Mouse (Mus musculus) heart, postnatal 0 days (tissue): ENCODE results near the gene 1700012B07Rik. TPM values are rescaled to one million over a fixed set of nuclear protein-coding genes. Genes with fewer than 3 reads are reported as not detected.

ENCODE experiments used
- ATAC-seq: fragments of 200-750 bp; cut with Nextera tagmentation; 2 replicates; pipeline ENCODE4 v1.8.0; 2017; ENCODE audit warnings: low read depth, moderate number of reproducible peaks, moderate library complexity; ENCODE audit not compliant: insufficient read depth
- DNase-seq: peaks from one replicate; pipeline ENCODE4 v3.0.0-alpha.2; 2016; ENCODE audit warnings: low spot score
- H3K27ac ChIP-seq: fragments of 300-500 bp; sonication (generic); 2 replicates; pipeline ENCODE4 v1.5.1; 2014; ENCODE audit warnings: low read depth, mild to moderate bottlenecking
- H3K27me3 ChIP-seq: fragments of 300-500 bp; sonication (generic); 2 replicates; pipeline ENCODE4 v1.6.1; 2014; ENCODE audit warnings: low read length, mixed read lengths; ENCODE audit not compliant: control insufficient read depth, insufficient read depth
- H3K36me3 ChIP-seq: fragments of 300-500 bp; sonication (generic); replicated peaks from 2 replicates; pipeline ENCODE4 v1.6.1; 2014; ENCODE audit warnings: low read length, mixed read lengths; ENCODE audit not compliant: control insufficient read depth, insufficient read depth
- H3K4me1 ChIP-seq: fragments of 300-500 bp; sonication (generic); 2 replicates; pipeline ENCODE4 v1.6.1; 2014; ENCODE audit warnings: antibody characterized with exemption; ENCODE audit not compliant: control insufficient read depth, insufficient read depth
- H3K4me2 ChIP-seq: fragments of 300-500 bp; sonication (generic); 2 replicates; pipeline ENCODE4 v1.6.1; 2014; ENCODE audit warnings: low read depth, mild to moderate bottlenecking, low read length, moderate library complexity
- H3K4me3 ChIP-seq: fragments of 300-500 bp; sonication (generic); 2 replicates; pipeline ENCODE4 v1.5.1; 2014; ENCODE audit warnings: low read depth, low read length
- H3K9ac ChIP-seq: fragments of 300-500 bp; sonication (generic); replicated peaks from 2 replicates; pipeline ENCODE4 v1.6.1; 2014; ENCODE audit warnings: low read depth, low read length, mixed read lengths
- H3K9me3 ChIP-seq: fragments of 300-500 bp; sonication (generic); replicated peaks from 2 replicates; pipeline ENCODE4 v1.6.1; 2016; ENCODE audit warnings: low read length; ENCODE audit not compliant: control insufficient read depth
- CTCF ChIP-seq: IDR thresholded peaks from 2 replicates; pipeline ENCODE4 v1.5.1; 2016; ENCODE audit warnings: antibody characterized with exemption, control low read depth, low read depth
- EP300 ChIP-seq: IDR thresholded peaks from 2 replicates; pipeline ENCODE4 v1.6.1; 2016; ENCODE audit warnings: antibody characterized with exemption, low read depth
- WGBS: fragments of 180-500 bp; shearing (Covaris S2); extraction: QIAGEN DNeasy Blood & Tissue Kit; methylation state at CpG from one replicate; pipeline ENCODE4 v1.1.7; 2014; 5-methylcytosine and 5-hydroxymethylcytosine counted together
- polyA plus RNA-seq: library from polyadenylated mRNA; unstranded; fragments of >200 nt; fragmentation: Nextera tagmentation; extraction: Ambion mirVana; gene quantifications from 2 replicates; pipeline ENCODE4 v1.2.1, GENCODE M21; 2015
- total RNA-seq: library from RNA; depleted of rRNA; stranded (reverse); fragments of >200 nt; gene quantifications from 2 replicates; pipeline ENCODE4 v1.2.3, GENCODE M21; 2014; ENCODE audit warnings: low replicate concordance

1700012B07Rik gene
- total and polyA plus RNA-seq, 2 experiments from 2014 or later = not detected

- 57% methylated on average over 3 of the region's 3 CpGs for WGBS
- Histone ChIP-seq H3K27me3 (no peaks in the 10 kb centered on the region), H3K4me1 (no peaks in the 10 kb centered on the region), H3K9me3 (no peaks in the 10 kb centered on the region), H3K36me3 (no peaks in the 10 kb centered on the region), H3K27ac (no peak overlapping the region), H3K4me3 (no peak overlapping the region), H3K9ac (no peak overlapping the region), H3K4me2 (no peak overlapping the region)
- TF ChIP-seq EP300 (no peak), CTCF (no peak)
- DNase-seq (peak; percentile 16), ATAC-seq (no peak)
Observed at GRCm38 (mm10) chr11:109817405-109817804, 10.4 kb downstream of the 1700012B07Rik start.

- Histone ChIP-seq H3K4me1 (no peaks in the 10 kb centered on the region), H3K9ac (no peak overlapping the region), H3K27me3 (no peaks in the 10 kb centered on the region), H3K27ac (no peak overlapping the region), H3K4me2 (no peak overlapping the region), H3K9me3 (no peaks in the 10 kb centered on the region), H3K4me3 (no peak overlapping the region), H3K36me3 (no peaks in the 10 kb centered on the region)
- DNase-seq = no peak
- 60% methylated on average over 1 of the region's 1 CpGs for WGBS
- no peak for ATAC-seq
- TF ChIP-seq EP300 (no peak), CTCF (no peak)
Observed at GRCm38 (mm10) chr11:109816911-109817310, 10.9 kb downstream of the 1700012B07Rik start.

GRCm38 (mm10) chr11:109811721-109812120 lies 16.1 kb downstream of the 1700012B07Rik start:
- no peak overlapping the region for H3K4me3 ChIP-seq
- no peak overlapping the region for H3K27ac ChIP-seq
- H3K4me1 ChIP-seq = no peaks in the 10 kb centered on the region
- no peaks in the 10 kb centered on the region for H3K27me3 ChIP-seq
- DNase-seq (no peak), ATAC-seq (no peak)
- H3K9me3 ChIP-seq = 0 out of 2 replicates have a peak, but pooled peaks cover 4% of the 10 kb centered on the region
- no peaks in the 10 kb centered on the region for H3K36me3 ChIP-seq
- no peak overlapping the region for H3K9ac ChIP-seq
- 29% methylated on average over 2 of the region's 2 CpGs for WGBS
- no peak overlapping the region for H3K4me2 ChIP-seq
- TF ChIP-seq EP300 (no peak), CTCF (no peak)

GRCm38 (mm10) chr11:109809175-109809855 lies 18.5 kb downstream of the 1700012B07Rik start:
- H3K4me3 ChIP-seq = no peak overlapping the region
- H3K36me3 ChIP-seq = no peaks in the 10 kb centered on the region
- no peak for ATAC-seq
- WGBS = 57% methylated on average over 4 of the region's 4 CpGs
- H3K27me3 ChIP-seq = no peaks in the 10 kb centered on the region
- H3K27ac ChIP-seq = no peak overlapping the region
- no peak overlapping the region for H3K4me2 ChIP-seq
- no peaks in the 10 kb centered on the region for H3K4me1 ChIP-seq
- no peak for DNase-seq
- 0 out of 2 replicates have a peak, but pooled peaks cover 4% of the 10 kb centered on the region for H3K9me3 ChIP-seq
- H3K9ac ChIP-seq = no peak overlapping the region
- TF ChIP-seq EP300 (no peak), CTCF (no peak)

- no peaks in the 10 kb centered on the region for H3K27me3 ChIP-seq
- H3K4me3 ChIP-seq = no peak overlapping the region
- ATAC-seq = no peak
- WGBS = 58% methylated on average over 1 of the region's 1 CpGs
- no peak for DNase-seq
- TF ChIP-seq CTCF (no peak), EP300 (no peak)
- H3K27ac ChIP-seq = no peak overlapping the region
- no peaks in the 10 kb centered on the region for H3K36me3 ChIP-seq
- no peaks in the 10 kb centered on the region for H3K9me3 ChIP-seq
- H3K9ac ChIP-seq = no peak overlapping the region
- no peak overlapping the region for H3K4me2 ChIP-seq
- no peaks in the 10 kb centered on the region for H3K4me1 ChIP-seq
Observed at GRCm38 (mm10) chr11:109801515-109801914, 26.3 kb downstream of the 1700012B07Rik start.

- no peak overlapping the region for H3K4me2 ChIP-seq
- H3K4me3 ChIP-seq = no peak overlapping the region
- WGBS = 49% methylated on average over 6 of the region's 6 CpGs
- H3K27me3 ChIP-seq = no peaks in the 10 kb centered on the region
- no peaks in the 10 kb centered on the region for H3K4me1 ChIP-seq
- no peak for TF ChIP-seq CTCF
- H3K9ac ChIP-seq = no peak overlapping the region
- no peak overlapping the region for H3K27ac ChIP-seq
- DNase-seq (no peak), ATAC-seq (no peak)
- H3K36me3 ChIP-seq = no peaks in the 10 kb centered on the region
- no peaks in the 10 kb centered on the region; the same call in 1 of the 2 replicates for H3K9me3 ChIP-seq
Observed at GRCm38 (mm10) chr11:109797531-109797930, 30.3 kb downstream of the 1700012B07Rik start.
